Mouse (Mus musculus): ENCODE measurements at regions not wholly inside any gene's neighbourhood (a gene's known extent, or its start where the extent isn't known, plus 50 kb on each side); places are given as distances from the start of the nearest gene placed in this dataset.

DNA sequence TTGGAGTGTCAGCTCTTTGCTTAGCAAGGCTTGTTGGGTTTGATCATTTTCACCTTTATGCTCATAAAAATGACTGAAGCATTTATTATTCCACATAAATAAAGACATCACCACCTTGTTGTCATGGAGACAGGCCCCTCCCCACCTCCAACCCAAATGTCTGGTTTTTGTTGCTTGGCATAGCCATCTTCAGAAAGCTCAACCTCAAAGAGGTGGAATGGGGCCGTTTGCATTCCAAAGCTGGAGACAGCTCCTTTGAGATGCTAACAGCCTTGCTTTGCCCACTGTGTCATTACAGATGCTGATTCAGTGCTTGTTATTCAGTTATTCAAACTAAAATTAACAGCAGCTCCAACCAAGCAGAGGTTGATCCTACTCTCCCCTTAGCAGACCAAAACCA, 51.9 kb upstream of the Lgalsl start:
- DNase-seq (ENCODE audit: low spot score in 2 of 2), result no peak

DNA sequence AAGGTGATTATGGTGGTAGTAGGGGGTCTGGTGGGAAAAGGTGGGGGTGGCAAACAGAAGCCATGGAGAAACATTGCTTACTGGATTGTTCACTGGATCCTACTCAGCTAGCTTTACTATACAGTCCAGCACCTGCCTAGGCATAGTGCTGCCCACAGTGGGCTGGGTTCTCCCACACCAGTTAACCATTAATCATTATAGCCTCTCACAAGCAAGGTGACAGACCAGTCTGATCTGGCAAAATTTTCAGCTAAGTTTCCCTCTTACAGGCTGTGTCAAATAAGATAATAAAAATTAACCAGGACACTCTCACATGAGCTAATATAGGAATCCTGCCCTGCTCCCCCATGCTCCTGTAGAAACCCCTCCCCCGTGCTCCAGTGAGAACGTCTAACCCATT, 53.1 kb upstream of the Lgalsl start:
- no peak for DNase-seq (ENCODE audit: low spot score in 2 of 2)

DNA sequence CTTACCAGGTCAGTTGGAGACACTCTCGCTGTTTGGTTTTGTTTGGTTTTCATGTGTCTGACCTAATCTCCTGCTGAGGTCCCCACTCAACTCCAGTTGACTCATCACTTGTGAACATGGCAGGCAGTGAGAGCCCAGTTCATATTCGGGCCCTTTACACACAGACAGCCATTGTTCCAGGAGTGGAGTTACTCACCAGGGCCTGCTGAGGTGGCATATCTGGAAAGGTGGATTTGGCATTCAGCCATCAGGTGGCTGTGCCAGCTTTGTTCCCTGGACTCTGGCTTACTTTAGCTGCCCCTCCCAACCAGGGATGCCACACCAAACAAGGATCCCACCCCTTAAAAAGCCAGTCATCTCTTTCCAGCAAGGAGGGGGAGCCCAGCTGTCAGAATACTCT, 56.2 kb upstream of the Lgalsl start:
- DNase-seq (ENCODE audit: low spot score in 2 of 2), result no peak

DNA sequence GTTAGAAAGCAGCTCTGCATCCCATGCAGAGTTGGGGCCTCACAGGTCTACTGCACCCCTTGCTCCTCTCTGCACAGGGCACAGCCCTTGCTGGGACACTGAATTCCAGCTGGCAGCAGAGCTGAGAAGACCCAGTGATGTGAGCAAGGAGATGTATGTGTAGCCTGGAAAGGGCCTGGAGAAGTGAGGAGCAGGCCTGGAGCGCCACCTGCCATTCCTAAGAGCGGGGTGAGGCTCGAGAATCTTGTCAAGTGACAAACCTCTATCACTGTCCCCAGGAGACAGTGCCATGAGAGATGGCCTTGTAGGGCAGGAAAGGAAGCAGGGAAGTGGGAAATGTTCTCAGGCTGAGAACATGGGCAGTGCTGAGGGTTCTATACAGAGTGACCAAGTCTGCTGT, 59.6 kb upstream of the Lgalsl start:
- DNase-seq (ENCODE audit: low spot score in 2 of 2), result no peak

DNA sequence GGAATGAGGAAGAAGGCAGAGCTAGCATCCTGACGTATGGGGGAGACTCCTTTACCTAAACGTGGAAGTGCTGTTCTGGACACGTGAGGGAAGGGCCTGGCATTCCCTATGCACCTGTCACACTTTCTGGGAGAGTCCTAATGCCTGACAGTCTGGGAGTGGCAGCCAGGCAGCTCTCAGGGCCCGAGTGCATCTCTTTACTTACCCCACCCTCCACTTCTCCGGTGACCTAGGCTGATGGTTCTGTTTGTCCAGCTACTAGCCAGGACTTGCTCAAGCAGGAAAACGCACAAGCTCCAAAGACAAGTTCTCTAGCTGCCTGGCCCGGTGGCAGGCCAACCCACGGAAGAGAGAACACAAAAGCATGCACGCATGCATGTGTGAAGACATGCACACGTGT, 60.9 kb upstream of the Lgalsl start:
- DNase-seq (ENCODE audit: low spot score in 2 of 2), result no peak

DNA sequence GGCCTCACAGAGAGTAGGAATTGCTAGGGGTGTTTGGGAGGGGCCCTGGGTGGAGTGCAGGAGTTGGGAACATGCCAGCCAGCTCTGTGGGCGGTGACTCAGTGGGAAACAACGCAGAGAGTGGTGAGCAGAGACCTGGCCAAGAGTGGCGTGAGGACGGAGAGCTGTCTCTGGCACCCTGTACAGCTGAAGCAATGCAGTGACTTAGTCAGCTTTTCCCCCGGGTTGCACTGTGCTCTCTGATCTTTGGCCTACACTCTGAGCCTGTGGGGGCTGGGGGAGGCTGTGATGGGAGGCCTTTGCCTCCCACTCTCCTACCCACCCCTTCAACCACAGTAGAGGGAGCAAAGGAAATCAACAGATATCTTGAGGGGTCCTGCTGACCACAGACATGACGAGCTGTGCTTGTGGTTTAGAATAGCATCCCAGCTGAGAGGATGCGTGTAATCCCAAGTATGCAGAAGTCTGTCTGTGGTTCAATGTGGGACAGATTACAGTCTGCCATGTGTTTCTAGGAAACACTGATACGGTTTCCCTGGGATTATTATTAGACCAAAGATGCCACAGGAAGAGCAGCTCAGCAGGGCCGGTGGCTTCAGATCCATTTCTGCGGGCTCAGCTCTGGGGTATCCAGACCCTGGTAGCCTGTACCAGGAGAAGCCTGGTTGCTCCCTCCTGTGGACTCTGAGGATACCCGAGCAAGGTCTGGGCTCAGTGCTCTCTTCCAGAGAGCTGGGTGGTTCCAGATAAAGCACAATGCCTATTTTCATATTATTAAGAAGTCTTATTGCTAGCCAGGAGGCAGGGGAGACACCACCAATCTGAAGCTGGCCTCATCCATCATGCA, 65.6 kb upstream of the Lgalsl start:
- DNase-seq (ENCODE audit: low spot score in 2 of 2), result peak; percentile 24 to 43

DNA sequence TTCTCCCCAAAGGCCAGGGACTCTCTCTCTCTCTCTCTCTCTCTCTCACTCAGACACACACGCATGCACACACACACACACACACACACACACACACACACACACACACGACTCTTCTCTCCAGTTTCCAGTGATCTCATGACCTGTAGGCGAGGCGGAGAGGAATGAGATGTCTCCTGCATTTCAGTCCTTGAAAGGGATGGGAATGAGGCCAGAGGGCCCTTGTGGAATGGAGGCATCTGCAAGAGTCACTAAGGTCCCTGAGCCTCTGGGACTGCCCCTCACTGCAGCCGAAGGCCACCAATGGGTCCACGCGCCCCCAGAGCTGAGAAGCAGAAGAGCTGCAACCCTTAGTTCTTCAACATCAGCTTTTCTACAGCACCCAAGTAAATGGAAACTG, 66.6 kb upstream of the Lgalsl start:
- DNase-seq (ENCODE audit: low spot score in 2 of 2), result no peak

DNA sequence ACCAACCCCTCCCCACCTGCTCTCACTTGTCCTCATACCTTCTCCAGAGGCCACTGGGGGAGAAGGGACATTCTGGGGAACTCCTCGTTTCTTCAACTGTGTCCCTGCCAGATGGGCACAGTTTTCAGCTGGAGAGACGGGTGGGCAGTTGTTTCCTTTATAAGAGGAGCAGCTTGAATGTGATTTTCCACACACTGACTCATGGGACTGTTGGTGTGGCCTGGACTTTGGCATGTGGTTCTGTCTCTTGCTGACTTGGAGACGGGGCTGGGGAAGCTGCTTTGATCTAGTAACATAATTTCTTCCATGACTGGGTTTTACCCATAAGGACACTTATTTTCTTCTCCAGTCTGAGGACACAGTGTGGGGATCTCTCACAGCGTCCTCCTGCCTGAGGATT, 67.7 kb upstream of the Lgalsl start:
- DNase-seq (ENCODE audit: low spot score in 2 of 2), result no peak

DNA sequence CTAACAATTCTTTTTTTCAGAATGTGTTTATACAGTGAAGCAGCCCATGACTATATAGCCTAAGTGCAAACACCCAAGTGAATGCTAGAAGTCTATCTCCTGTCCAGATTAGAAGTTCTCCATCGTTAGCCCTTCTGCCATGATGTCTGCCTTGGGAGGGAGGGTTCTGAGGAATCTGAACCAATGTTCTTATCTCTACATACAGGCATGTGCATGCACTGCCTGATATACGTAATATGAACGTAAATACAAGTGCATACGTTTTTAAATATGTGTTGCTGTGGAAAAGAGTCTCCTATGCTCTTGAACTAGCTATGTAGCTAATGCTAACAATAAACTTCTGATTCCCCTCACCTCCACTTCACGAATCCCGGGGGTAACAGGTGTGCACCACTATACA, 68.9 kb upstream of the Lgalsl start:
- DNase-seq (ENCODE audit: low spot score in 2 of 2), result no peak

DNA sequence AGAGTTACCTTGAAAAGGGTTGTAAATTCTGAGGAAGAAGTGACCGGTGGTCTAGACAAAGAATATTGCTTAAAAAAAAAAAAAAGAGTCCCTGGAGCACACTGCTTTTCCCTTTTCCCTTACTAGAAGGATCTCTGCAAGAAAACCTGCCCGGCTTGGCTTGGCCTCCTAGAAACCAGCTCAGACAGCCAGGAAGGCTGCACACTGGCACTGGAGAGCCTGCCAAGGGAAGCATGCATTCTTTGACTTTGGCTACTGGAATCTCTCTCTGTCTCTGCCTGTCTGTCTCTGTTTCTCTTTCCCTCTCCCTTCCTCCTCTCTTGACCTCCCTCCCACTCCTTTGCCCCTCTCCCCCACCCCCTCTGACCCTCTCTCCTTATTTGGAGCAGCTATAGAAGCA, 71.1 kb upstream of the Lgalsl start:
- DNase-seq (ENCODE audit: low spot score in 2 of 2), result no peak

DNA sequence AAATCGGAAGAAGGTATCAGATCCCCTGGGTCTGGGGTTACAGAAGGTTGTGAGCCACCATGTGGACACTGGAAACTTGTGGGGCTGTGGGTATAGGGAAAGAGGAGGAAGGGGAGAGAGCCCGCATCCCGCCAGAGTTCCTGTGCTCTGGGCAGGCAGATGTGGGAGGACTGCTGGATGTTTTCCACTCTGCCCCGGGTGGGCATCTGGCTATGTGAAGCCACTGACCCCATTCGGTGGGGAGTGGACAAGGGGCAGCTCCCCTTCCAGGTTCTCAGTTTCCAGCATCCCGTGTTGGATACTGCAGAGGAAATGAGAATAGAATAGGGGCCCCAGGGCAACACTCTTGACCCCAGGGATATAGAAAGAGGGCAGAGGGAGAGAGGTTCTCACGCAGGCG, 72.1 kb upstream of the Lgalsl start:
- DNase-seq (ENCODE audit: low spot score in 2 of 2), result no peak

DNA sequence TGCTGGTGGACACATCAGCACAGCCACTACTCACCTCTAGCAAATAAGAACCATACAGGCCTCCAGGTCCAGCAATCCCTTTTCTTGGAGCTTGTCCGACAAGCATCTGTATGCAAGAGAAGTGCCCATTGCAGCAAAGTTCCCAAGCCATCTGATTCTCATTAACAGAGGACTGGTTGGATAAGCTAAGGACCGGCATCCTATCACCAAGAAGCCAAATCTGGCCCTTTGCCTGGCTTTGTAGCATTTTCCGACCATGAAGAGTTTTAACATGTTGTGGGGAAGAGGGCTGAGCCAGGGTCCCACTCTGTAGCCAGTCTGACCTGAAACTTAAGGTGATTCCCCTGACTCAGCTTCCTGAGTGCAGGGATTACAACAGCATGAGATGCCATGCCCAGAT, 77.1 kb upstream of the Lgalsl start:
- no peak for DNase-seq (ENCODE audit: low spot score in 2 of 2)

DNA sequence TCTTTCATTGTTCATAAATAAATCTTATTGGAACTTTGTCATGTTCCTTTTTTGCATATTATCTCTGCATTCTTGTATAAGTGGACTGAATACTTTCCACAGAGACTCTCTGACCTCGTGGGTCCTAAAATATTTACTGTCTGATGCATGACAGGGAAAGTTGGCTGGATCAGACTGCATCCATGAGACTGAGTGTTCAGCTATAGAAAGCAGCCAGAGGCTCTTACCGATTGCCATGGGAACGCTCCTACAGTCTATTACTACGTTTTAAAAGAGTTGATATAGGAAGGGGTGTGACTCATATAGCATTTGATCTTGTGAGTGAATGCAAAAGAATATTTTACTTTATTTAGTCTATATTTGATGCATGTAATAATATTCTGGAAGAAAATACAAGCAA, 77.6 kb upstream of the Lgalsl start:
- DNase-seq (ENCODE audit: low spot score in 2 of 2), result no peak

DNA sequence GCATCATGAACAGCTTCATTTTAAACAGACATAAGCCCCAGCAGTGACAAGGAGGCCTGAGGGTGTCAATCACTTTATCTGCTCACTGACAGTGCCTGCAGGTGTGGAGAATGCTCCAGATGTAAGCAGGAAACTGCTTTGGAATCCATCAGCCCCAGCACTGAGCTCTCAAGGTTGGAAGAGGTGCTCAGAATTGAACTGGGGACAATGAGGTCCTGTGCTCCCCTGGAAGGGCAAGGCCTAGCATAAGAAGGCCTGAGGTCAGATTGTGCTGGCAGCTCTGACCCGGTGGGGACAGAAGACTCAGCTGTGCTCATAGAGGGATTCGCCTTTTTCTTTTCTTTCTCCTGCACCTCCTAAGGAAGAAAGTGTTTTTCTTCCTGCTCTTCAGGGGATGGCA, 82.2 kb upstream of the Lgalsl start:
- DNase-seq (ENCODE audit: low spot score in 2 of 2), result no peak

DNA sequence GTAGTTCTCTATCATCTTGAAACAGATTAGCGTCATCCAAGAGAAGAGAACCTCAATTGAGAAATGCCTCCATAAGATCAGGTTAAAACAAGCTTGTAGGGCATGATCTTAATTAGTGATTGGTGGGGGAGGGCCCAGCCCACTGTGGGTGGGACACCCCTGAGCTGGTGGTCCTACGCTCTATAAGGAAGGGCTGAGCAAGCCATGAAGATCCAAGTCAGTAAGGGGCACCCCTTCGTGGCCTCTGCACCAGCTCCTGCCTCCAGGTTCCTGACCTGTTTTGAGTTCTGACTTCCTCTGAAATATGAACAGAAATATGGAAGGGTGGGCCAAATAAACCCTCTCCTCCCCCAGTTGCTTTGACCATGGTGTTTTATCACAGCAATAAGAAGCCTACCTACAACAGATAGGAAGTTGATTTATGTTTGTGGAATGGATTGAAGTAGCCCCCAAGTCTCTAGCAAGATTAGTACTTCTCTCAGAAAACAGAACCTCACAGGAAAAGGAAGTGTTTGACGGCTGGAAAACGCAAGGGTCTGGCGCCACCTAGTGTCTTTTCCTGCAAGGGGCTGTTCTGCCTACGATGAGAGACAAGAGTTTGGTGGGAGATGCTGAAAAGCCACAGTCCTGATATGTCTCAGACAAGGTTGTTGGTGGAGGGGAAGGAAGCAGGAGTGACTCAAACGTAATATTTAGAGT, 82.9 kb upstream of the Lgalsl start:
- DNase-seq (ENCODE audit: low spot score in 2 of 2), result peak; percentile 82 to 85

DNA sequence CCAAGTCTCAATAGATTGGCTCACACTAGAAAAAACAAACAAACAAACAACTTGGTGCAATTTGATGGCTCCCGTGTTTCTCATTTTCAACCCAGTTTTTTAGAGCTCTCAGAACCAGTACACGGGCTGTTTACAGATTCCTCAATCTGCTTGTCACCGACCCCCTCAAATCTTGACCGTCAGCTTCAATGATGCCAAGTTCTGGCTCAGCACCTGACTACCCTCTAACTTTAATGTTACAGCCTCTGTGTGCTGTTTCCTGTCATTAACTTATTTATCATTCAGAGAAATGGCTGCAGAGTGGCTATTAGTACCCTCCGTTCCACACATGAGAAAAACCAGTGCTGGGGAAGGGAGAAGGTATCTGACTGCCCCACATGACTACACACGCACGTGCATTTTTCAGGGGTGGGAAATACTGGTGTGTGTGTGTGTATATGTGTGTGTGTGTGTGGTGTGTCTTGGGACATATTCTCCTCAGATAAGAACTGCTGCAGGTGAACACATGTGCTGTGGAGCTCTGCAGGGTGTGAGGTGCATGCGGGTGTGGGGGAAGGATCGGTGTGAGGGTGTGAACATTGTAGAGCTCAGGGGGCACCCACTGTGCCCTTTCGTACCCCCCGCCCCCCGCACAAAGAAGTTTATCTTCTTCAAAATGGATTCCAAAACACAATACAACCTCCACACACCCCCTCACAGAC, 83.6 kb upstream of the Lgalsl start:
- DNase-seq (ENCODE audit: low spot score in 2 of 2), result no peak

DNA sequence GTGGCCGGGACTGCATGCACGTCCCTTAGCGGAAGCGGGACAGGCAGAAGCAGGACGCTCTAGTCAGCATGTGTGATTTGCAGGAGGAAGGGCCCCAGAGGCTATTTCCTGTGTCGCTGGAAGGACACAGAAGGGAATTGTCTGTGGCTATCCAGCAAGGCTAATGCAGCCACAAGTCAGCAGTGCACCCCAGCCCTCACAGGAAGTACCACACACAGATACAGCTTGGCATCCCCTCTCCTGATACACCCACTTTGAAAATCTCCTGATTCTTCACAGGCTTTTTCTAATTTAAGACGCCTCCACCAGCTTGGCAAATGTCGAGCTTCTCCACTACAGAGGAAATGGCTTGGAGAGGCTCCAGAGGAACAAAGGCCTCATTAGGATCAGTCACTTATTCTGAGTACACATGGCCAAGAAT, 84.3 kb upstream of the Lgalsl start:
- DNase-seq (ENCODE audit: low spot score in 2 of 2), result peak in 1 of 2 experiments; percentile 18

DNA sequence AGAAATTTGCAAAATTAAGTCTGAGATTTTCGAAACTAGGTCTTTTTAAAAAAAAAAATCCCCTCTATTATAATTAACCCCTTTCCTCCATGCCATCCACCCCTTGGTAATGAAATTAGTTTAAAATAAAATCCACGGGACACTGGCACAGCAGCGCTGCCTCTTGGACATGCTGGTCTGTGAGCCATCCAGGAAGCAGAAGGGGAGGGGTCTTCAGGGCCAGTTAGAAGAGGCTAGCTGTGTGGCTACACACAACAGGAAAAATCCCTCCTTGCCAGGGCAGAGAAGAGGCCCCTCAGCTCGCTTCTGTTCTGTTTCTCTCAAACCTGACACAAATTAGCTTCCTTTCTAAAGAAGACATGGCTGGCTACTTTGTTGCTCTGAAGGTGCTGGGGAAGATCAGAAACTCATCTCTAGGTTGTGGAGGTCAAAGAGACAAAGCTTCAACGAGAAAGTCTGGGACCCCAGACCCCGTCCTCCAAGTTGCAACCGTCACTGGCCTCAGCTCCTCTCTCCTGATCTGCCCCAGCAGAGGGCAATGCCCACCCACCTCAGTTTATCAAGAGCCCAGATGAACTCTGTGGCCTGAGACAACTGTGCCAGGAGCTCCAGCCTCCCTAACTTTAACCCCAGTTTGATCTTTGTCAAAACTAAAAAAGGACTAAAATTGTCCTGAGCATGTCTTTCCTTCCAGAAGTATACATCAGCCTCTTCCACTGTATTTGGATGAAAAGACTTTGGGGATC, 85.0 kb upstream of the Lgalsl start:
- DNase-seq (ENCODE audit: low spot score in 2 of 2), result no peak

DNA sequence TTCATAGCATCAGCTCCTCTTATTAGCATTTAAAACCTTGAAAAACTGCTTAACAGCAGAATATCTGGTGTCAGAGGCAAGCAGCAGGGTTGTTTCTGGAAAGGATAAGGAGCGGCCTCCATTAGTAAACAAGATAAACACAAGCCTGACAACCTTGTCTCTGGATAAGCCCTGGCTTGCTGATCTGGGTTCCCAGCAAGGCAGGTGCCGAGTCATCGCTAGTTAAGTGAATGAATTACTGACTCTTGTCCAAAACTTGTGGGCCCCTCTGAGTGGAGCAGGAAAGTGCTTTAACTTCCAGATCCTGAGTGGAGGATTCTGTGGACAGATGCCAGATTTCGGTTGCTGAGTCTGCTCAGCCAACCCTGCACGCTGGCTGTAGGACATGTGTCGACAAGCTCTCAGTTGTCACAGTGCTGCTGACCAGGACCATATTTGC, 85.6 kb upstream of the Lgalsl start:
- no peak for DNase-seq (ENCODE audit: low spot score in 2 of 2)

DNA sequence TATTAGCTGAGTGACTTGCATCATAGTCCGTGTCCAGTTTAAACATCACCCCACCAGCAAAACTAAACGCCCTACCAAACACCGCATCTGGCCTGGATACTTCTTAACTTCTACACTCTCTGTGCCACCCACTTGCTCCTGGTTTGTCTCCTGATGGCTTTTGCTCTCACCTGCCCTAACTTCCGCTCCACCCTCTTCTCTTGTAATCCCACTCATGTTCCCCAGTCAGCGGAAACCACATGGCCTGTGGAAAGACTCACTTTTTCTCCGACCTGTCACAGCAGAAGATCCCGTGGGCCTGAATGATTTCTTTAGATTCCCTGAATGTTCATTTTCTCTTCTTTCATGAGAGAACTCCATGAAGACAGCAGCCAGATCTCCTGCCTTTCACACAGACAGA, 86.1 kb upstream of the Lgalsl start:
- DNase-seq (ENCODE audit: low spot score in 2 of 2), result no peak

DNA sequence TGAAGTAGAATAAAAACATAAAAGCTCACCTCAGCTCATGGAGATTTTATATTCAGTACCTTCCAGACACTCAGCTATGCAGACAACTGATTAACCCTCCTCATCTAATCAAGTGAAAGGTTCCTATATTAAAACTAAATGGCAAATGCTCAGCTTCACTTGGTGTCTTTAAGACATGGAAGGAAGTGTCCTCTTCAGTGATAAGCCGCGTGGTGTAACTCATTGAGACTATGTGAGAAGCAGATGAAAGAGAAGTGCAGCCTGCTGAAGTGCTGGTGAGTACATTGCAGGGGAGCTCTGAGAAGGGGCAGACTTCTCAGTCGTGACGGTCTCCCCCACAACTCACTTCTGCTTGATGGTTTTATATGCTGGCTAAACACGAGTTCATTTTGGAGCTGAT, 86.6 kb upstream of the Lgalsl start:
- DNase-seq (ENCODE audit: low spot score in 2 of 2), result no peak
